Mouse (Mus musculus) spleen, embryonic (tissue): ENCODE measurements around the gene Olfr324.

ENCODE experiments used
- CTCF ChIA-PET: fragments of 350-600 bp; sonication (Branson Sonifier 250); formaldehyde crosslinking; loops from one replicate; lab custom pipeline; 2022; lab: Charles Lee

Gene Olfr324

DNA sequence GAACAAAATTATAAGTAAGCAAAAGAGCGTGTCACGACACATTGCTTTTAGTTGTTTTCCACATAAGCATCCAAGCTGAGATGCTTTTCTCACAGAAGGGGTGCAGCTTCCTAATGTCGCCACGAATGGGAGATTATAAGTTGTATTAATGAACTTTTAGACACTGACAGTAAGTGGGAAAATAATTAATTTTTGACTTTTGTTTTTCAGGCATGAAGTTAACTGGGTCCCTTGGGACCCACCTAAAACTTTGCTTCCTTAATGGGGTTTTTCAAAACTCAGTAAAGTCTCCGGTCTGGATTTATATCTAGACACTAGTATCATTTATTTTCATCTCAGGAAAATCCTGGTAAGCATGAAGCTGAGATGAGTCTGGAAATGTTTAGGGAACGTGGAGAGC, at the start of gene Olfr324:
TSS of gene Olfr324 (plus strand) at position 301 of the 400 bp plus-strand sequence.
- CTCF ChIA-PET: interaction anchor here (0.6 kb wide), 1 partner anchor 116 kb away, joined by 3 read pairs; no protein-coding TSS in a partner anchor

DNA sequence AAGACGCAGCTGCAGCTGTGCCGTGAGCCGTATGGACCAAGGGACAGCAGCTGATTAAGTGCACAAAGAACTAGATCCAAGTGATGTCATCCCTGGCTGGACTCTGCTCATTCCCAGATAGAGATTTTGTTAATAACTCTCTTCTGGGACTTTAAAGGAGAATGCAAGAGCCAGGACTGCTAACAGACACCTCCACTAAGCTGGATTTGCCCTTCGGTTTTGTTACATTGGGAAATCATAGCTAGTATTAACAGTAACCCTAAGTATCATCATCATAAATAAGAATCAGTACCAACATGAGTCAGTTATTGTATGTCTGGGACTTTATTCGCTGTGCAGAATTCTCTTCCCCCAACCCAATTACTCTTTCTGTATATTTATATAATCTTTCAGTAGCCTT, 48.6 kb upstream of the Olfr324 start, which contains the start of gene Olfr329-ps:
TSS of gene Olfr329-ps (minus strand) at position 101 of the 400 bp plus-strand sequence.
- CTCF ChIA-PET: no interaction called here

GRCm38 (mm10) chr11:58555536-58555935, 39.4 kb upstream of the Olfr324 start, which contains the start of gene Olfr328:
Gene Olfr328, minus strand, starts transcription at chr11:58555636.
- CTCF ChIA-PET: no interaction called here

DNA sequence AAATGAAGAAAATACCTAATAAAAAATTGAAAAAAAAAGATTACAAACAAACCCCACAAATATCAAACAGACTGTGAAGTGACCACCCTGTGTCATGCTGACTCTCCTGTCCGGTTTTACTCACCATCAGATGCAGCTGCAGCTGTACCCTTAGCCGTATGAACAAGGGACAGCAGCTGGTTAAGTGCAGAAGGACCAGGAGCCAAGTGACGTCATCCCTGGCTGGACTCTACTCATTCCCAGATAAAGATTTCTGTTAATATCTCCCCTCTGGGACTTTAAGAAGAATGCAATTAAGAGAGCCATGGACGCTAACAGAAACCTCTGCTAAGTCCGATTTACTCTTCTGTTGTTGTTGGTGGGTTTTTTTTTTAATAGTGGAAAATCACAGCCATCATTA, 24.5 kb upstream of the Olfr324 start, which contains the start of gene Olfr224:
TSS of gene Olfr224 (minus strand) at position 149 of the 400 bp plus-strand sequence.
- CTCF ChIA-PET: interaction anchor here (0.7 kb wide), 1 partner anchor 27 kb away, joined by 11 read pairs; no protein-coding TSS in a partner anchor

- CTCF ChIA-PET: no interaction called here
These were observed 17.5 kb upstream of the Olfr324 start, which contains the start of gene Olfr325 for GRCm38 (mm10) chr11:58577430-58577829. Gene Olfr325, plus strand, starts transcription at chr11:58577730.

DNA sequence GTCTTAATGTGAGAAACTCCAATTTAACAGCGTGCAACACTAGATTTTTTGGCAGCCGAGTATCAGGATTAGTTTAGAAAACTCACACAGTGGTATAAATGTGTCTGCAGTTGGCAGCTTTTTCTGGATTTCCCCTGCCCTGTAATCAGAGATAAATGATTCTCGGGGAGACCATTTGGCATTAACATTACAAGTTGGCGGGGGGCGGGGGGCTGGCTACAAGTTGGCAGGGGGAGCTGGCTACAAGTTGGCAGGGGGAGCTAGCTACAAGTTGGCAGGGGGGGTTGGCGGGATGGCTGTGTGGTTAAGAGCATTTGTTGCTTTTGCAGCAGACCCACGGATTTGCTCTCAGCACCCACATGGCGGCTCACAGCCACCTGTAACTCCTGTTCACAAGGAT, 16.3 kb upstream of the Olfr324 start:
- CTCF ChIA-PET: no interaction called here

DNA sequence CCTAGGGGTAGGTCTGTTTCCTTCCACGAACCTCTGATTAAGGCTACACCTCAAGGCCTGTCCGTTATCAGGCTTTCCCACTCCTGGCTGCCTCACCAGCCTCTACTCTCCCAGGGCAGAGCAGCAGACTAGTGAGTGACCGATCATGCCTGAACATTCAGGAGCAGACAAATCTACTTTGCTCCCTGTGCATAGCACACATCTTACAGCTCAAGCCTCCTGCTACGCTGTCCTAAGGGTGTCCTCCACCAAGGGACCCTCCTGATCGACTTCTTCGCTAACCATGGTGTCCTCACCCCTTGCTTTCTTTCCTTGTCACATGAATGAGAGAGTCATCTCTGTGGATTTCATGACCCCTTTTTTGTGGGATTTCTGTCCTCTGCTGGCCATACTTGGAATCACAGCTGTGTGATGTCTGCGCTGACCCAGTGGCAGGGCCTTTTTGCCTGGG, 7.0 kb upstream of the Olfr324 start:
- CTCF ChIA-PET: no interaction called here

DNA sequence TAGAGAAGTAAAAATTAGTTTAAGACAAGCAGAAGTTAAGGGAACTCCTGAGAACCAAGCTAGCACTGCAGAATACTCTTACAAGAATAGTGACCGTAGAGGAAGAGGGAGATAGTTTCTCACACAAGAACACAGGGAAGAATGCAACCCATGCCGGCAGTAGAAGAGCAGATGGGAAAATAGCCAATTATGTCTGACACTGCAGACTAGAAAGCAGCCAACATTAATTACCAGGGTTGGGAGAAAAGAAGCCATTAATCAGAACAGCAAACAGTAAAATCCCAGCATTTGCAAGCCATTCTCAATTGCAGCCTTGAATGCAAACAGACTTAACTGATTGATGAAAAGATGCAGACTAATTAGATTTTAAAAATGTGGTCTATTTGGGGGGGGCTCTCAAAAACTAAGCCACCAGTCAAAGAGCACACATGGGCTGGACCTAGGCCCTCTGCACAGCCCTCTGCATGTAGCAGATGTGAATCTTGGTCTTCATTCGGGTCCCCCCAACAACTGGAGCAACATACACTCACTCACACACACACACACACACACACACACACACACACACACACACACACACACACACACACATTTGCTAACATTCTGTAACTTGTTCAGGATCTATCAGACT, 6.2 kb upstream of the Olfr324 start:
- CTCF ChIA-PET: no interaction called here

DNA sequence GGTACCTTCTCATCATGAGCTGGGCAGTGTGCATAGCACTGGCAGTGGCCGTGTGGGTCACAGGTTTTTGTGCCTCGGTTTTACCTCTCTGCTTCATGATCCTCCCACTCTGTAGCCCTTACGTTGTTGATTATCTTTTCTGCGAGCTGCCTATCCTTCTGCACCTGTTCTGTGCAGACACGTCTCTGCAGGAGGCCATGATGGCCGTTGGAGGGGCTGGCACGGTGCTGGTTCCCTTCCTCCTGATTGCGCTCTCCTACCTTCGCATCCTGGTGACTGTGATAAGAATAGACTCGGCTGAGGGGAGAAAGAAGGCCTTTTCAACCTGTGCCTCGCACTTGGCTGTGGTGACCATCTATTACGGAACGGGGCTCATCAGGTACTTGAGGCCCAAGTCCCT, 2.9 kb downstream of the Olfr324 start:
- CTCF ChIA-PET: no interaction called here

DNA sequence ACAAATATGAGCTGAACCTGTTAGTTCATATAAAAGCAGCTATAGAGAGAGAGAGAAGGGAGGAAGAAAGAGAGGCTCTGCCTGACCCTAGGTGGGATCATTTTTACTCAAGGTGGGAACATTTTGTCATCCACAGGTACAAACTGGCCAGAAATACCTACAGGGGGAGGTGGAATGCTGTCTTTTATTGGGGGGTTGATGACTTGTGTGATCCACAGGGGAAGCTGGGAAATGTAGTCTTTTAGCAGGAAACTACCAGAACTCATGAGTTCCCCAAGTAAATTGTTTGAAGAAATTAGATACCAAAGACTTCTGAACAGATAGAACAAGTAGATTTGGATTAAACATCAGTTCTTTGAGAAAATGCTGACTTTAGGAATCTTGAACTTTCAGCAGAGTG, 7.1 kb downstream of the Olfr324 start:
- CTCF ChIA-PET: no interaction called here

DNA sequence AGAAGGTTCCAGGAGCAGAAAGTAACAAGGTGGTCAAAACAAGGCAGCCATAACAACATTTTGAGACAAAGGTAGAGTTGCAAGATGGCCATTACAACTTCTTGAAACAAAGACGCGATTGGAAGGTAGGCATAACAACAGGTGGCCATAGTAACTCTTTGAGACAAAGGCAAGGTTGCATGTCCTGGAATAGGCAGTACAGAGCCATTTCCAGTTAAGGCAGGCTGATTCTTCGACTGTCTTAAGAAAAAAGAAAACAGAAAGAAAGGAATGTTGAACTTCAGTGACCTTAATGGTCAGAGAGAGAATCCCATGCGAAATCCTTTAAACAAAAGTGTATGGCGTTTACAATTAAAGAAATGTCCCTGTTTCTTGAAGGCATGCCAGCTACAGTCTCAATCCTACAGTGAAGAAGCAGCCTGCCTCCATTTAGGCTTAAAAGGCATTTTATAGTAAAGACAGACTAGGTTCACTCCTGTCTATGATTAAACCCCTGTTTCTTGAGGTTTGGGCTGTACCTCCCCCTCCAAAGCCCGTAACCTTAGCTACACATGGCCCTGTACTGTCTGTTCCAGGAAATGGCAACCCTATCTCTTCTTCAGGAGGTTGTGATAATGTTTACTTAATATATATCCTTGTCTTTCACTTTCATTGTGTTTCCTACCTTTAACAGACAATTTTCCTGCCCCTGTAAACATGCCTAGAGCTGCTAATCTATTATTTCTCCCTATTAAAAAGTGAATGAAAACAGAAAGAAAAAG, 8.1 kb downstream of the Olfr324 start:
- CTCF ChIA-PET: no interaction called here

- CTCF ChIA-PET: no interaction called here
These were observed 9.8 kb downstream of the Olfr324 start for GRCm38 (mm10) chr11:58604688-58605087.

DNA sequence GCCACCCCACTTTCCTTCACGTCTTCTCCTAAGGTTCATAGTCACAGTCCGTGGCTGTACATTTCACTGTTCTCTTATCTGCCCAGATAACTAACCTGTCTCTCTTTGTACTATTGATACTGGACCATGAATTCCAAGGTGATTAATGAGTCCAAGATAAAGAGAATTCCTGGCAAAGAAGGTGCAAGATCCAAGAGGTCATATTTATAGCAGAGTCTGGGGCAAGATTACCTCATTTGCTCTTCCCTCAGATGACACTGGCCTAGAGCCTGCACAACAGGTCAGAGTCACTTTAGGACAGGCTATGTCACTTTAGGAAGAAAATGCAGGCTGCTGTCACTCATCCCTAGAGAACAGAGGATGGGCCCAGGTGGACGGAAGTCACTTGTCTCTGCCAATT, 10.3 kb downstream of the Olfr324 start:
- CTCF ChIA-PET: no interaction called here

GRCm38 (mm10) chr11:58606177-58606919, 11.4 kb downstream of the Olfr324 start:
- CTCF ChIA-PET: no interaction called here

DNA sequence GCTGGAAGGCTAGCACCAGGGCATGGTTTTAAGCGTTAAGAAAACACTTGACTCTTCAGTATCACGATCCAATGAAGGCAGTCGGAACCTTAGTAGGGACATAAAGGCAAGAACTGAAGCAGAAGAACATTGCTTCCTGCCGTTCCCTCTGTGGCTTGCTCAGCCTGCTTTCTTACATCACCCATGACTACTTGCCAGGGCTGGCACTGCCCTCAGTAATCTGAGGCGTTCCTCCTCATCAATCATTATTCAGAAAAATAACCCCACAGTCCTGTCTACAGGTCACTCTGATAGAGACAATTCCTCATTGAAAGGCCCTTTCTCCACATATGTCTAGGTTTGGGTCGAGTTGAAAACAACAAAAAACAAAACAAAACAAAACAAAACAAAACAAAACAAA, 12.1 kb downstream of the Olfr324 start:
- CTCF ChIA-PET: no interaction called here

DNA sequence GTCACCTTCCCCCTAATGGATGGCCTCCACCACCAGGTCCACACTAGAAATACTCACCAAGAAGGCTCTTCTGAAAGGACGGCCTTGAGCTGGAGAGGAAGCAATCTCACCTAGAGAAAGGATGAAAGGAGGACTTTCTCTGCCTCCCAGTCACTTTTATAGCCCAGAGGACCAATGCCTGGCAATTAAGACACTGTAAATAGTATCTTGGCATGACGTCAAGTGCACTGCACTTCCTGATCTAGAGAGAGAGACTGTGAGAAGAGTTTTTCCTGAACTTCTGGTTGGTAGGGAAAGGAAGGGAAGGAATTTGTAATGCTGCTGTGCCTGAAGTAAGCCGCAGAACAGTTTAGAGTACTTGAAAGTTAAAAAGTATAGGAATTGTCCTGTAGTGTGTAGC, 18.4 kb downstream of the Olfr324 start:
- CTCF ChIA-PET: no interaction called here

DNA sequence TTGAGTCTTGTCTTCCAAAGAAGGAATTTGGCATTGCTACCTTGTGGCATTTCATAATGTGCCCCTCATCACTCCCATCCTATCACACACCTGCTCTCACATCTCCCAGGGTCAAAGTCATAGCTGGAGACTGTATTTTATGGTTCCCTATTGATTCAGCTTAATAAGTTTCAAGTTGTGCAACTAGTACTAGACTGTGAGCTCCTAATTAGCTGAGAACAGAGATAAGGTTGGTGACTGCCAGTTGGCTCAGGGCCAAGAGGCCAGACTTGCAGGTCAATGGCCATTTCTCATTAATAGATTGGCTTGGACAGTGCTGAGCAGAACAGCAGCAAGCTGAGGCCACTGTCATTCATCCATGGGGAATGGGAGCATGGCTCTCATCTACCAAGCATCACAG, 19.6 kb downstream of the Olfr324 start:
- CTCF ChIA-PET: no interaction called here

DNA sequence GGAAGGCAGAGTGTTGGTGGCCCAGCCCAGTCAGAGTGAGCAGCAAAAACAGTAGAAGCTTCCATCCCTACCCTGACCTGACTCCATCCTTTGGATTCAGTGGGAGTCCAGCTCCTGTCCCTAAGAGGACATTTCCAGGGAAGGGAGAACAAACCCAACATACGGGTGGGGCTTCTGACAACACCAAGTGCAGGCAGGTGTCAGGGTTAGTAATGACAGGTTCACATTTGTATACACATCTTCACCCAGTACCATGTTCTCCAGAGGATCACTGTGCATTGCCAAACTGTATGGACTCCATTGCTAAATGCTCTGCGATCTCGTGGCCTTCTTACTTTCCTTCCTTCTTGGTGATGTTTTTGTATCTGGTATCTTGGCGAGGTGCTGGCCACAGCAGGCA, 21.1 kb downstream of the Olfr324 start, which contains the start of gene 2210407C18Rik:
TSS of gene 2210407C18Rik (minus strand) at position 101 of the 400 bp plus-strand sequence.
- CTCF ChIA-PET: no interaction called here

DNA sequence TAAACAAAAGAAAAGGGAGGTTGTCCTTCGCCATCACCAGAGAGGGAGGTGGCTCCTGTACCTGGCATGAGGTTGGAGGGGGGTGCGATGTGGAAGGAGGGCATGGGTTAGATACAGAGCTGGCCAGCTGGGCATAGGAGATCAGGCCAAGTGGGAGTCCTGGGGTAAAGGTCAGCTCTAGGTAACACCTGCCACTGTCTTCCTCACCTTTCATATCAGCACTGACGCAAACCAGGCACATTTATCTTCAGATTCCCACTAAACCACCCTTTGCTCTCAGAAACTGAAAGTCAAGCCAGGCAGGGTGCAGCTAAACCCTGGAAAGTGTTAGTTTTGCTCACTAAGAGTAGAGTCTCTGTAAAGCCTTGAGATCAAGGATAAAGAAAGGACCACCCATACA, 23.5 kb downstream of the Olfr324 start:
- CTCF ChIA-PET: no interaction called here

DNA sequence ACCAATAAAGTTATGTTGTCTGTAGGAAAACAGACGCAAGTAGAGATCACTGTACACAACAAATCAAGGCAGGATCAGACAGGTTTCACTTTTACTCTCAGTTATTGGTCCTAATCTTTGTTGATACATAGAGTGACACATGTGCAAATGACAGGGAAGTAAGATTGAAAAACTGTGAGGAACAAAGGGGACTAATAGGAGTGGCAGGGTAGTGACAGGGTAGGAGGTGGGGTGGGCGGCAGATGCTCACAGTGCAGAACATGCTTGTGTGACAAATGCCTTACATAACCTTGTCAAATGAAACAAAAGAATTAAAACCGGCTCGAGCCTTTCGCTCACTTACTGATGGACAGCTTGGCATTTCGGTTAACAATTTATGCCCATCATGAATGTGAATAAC, 23.9 kb downstream of the Olfr324 start:
- CTCF ChIA-PET: no interaction called here

- CTCF ChIA-PET: no interaction called here
These were observed 31.2 kb downstream of the Olfr324 start for GRCm38 (mm10) chr11:58626146-58626545.

- CTCF ChIA-PET: no interaction called here
These were observed 35.5 kb downstream of the Olfr324 start, which contains the start of gene Olfr323 for GRCm38 (mm10) chr11:58630401-58630800. Gene Olfr323, minus strand, starts transcription at chr11:58630501.
